Mouse (Mus musculus): ENCODE measurements around the gene Cdrt4. TPM values are rescaled to one million over a fixed set of nuclear protein-coding genes. Genes with fewer than 3 reads are reported as not detected.

The Cdrt4 gene
- polyA plus RNA-seq, 1 experiment: not detected

DNA sequence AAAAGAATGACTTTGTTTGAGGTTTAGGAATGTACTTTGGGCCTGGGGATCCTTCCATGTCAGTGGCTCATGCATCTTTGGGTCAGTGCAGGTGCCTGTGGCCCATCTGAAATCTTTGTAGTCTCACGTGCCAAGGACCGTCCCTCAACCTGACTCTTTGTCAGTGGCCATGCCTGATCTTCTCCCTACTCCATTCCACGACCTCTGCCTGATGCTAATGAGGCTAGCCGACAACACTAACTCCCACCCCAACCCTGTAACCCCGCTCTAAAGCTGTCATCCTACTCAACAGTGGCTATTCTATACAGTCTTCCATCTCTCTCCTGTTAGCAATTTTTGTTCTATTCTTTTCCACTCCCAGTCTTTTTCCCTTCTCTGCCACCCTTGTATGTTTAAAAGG lies 4.2 kb downstream of the Cdrt4 start:
- Histone ChIP-seq H3K27ac (ENCODE audit: control insufficient read depth, insufficient read depth, low read depth, low read length, poor library complexity) (no peak overlapping the region), H3K4me3 (replicated peaks; ENCODE audit: control insufficient read depth, low read depth, low read length) (no peak overlapping the region), H3K4me1 (ENCODE audit: control insufficient read depth, insufficient read depth, low read length) (no peaks in the 10 kb centered on the region; the same call in 1 of the 2 replicates)
- WGBS: 81% methylated on average over 5 of the region's 5 CpGs
- TF ChIP-seq CTCF (IDR thresholded peaks at IDR 0.05; ENCODE audit: control insufficient read depth, insufficient read depth, low read length) (no peak), POLR2A (IDR thresholded peaks at IDR 0.05; ENCODE audit: borderline replicate concordance, control insufficient read depth, low read depth, low read length) (no peak)

DNA sequence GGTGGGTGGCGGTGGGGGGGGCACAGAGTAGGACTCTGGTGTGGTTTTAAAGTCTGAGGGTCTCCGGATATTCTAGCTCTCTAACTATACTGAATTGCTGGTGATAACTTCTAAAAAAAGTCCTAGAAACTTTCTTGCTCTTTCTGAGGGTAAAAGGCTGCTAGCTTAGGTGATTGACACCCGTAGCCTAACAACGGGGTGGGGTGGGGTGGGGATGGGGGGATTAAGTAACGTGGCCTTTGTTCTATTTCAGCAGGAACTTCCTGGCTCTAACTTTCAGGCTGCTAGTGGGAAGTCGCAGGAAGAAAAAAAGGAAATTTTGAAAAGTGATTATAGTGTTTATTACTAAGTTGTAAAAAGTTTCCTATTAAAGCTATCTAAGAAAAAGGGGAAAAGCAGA lies 4.8 kb downstream of the Cdrt4 start:
- Histone ChIP-seq H3K27ac (ENCODE audit: control insufficient read depth, insufficient read depth, low read depth, low read length, poor library complexity) (no peak overlapping the region), H3K4me3 (replicated peaks; ENCODE audit: control insufficient read depth, low read depth, low read length) (no peak overlapping the region), H3K4me1 (ENCODE audit: control insufficient read depth, insufficient read depth, low read length) (no peaks in the 10 kb centered on the region; the same call in 1 of the 2 replicates)
- TF ChIP-seq POLR2A (IDR thresholded peaks at IDR 0.05; ENCODE audit: borderline replicate concordance, control insufficient read depth, low read depth, low read length) (no peak), CTCF (IDR thresholded peaks at IDR 0.05; ENCODE audit: control insufficient read depth, insufficient read depth, low read length) (no peak)
- WGBS: 32% methylated on average over 6 of the region's 6 CpGs

DNA sequence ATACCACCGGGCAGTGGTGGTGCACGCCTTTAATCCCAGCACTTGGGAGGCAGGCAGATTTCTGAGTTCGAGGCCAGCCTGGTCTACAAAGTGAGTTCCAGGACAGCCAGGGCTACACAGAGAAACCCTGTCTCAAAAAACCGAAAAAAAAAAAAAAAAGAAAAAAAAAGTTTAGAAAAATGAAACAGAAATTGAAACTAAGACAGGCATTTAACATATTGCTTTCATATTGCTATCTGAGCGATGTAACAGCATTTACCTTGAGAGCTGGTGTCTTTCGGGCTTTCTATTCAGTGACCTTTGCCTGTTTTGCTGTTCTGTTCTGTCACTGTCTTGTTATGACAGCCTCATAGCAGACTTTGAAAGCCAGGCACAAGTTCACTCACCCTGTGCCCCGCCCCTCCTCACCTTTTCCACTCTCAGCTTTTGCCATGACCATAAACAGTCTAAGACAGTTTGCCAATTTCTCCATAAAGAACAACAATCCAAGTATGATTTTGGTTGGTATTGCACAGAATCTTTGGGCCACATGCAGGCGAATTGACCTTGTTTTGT lies 6.7 kb downstream of the Cdrt4 start:
- TF ChIP-seq POLR2A (IDR thresholded peaks at IDR 0.05; ENCODE audit: borderline replicate concordance, control insufficient read depth, low read depth, low read length): no peak
- TF ChIP-seq CTCF (IDR thresholded peaks at IDR 0.05; ENCODE audit: control insufficient read depth, insufficient read depth, low read length): no peak
- Histone ChIP-seq H3K4me1 (ENCODE audit: control insufficient read depth, insufficient read depth, low read length) (no peaks in the 10 kb centered on the region), H3K27ac (ENCODE audit: control insufficient read depth, insufficient read depth, low read depth, low read length, poor library complexity) (no peak overlapping the region), H3K4me3 (replicated peaks; ENCODE audit: control insufficient read depth, low read depth, low read length) (no peak overlapping the region)
- whole genome bisulfite sequencing: 70% methylated on average over 8 of the region's 8 CpGs

DNA sequence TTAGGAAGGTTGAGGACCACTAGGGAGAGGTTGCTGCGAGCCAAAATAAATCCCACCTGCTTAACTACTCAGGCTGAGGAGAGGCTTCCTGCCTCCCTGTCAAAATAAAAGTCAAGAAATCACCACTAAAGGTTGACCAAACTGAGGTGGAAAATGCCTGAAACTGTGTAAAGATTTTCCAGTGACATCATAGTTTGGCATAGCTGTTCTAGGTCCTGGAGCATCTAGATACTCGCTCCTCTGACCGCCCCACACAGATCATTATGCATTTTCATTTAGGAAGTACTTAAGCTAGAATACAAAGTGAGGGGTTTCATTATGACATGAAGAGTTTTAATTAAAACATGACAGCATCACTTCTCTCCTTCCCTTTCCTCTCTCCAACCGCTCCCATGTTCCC lies 12.3 kb downstream of the Cdrt4 start:
- H3K4me1 ChIP-seq (ENCODE audit: control insufficient read depth, insufficient read depth, low read length): no peaks in the 10 kb centered on the region
- no peak for TF ChIP-seq POLR2A (IDR thresholded peaks at IDR 0.05; ENCODE audit: borderline replicate concordance, control insufficient read depth, low read depth, low read length)
- TF ChIP-seq CTCF (IDR thresholded peaks at IDR 0.05; ENCODE audit: control insufficient read depth, insufficient read depth, low read length): no peak
- H3K4me3 ChIP-seq (replicated peaks; ENCODE audit: control insufficient read depth, low read depth, low read length): no peak overlapping the region
- H3K27ac ChIP-seq (ENCODE audit: control insufficient read depth, insufficient read depth, low read depth, low read length, poor library complexity): no peak overlapping the region
- WGBS: 72% methylated on average over 4 of the region's 4 CpGs

DNA sequence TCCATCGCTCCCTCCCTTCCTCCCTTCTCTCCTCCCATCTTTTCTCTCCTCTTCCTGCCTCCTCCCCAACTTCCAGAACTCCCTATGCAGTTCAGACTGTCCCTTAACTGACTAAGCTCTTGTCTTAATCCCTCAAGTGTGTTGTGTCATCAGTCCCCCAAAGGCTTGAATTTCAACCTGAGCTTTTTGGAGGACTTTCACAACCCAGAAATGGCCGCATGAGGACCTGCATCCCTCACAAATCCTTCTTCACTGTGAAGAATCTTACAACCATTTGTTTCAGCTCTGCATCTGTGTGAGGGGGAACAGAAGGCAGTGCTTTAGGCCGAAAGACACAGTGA lies 15.4 kb downstream of the Cdrt4 start:
- 50% methylated on average over 3 of the region's 3 CpGs for WGBS
- TF ChIP-seq CTCF (IDR thresholded peaks at IDR 0.05; ENCODE audit: control insufficient read depth, insufficient read depth, low read length): no peak
- TF ChIP-seq POLR2A (IDR thresholded peaks at IDR 0.05; ENCODE audit: borderline replicate concordance, control insufficient read depth, low read depth, low read length): no peak
- Histone ChIP-seq H3K4me1 (ENCODE audit: control insufficient read depth, insufficient read depth, low read length) (no peaks in the 10 kb centered on the region), H3K27ac (ENCODE audit: control insufficient read depth, insufficient read depth, low read depth, low read length, poor library complexity) (no peak overlapping the region), H3K4me3 (replicated peaks; ENCODE audit: control insufficient read depth, low read depth, low read length) (no peak overlapping the region)

DNA sequence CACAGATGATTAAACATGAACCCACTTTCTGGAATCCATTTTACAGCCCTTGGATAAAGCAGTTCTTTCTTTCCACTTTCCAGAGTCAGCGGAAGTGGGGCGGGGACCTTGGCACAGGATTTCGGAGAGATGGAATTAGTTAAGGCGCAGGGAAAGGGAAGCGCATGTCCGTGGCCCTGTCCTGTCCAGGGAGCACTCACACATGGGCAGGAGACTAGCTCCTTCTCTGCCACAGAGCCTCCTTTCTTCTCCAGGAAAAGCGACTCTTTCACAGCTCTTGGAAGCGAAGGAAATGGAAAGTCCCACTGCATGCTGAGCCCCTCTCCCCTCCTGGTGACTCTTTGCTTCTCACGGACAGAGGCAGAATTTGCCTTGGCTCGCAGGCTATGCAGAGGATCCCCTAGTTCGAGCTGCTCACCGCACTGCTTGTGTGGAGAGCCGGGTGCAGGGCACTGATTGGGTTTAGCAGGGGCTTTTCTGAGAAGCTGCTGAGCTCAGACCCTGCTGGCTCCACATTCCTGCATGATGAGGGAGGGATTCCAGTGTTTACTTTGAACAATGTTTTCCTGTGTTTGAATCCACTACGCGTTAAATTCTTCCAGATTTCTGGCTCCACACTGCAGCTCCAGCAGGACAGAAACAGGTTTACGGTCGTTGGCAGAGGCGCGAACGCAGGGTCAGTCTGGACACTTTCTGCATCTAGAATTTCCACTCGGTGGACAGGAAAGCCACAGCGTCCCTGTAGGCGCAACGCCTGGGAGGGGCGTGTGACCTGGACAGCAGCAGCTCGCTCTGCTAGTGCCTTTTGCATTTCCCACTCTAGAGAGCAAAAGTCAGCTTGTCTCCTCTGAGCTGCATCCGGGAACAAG lies 16.0 kb downstream of the Cdrt4 start:
- TF ChIP-seq CTCF (IDR thresholded peaks at IDR 0.05; ENCODE audit: control insufficient read depth, insufficient read depth, low read length): no peak
- TF ChIP-seq POLR2A (IDR thresholded peaks at IDR 0.05; ENCODE audit: borderline replicate concordance, control insufficient read depth, low read depth, low read length): no peak
- no peaks in the 10 kb centered on the region for H3K4me1 ChIP-seq (ENCODE audit: control insufficient read depth, insufficient read depth, low read length)
- no peak overlapping the region for H3K4me3 ChIP-seq (replicated peaks; ENCODE audit: control insufficient read depth, low read depth, low read length)
- WGBS: 21% methylated on average over 27 of the region's 27 CpGs
- H3K27ac ChIP-seq (ENCODE audit: control insufficient read depth, insufficient read depth, low read depth, low read length, poor library complexity): no peak overlapping the region

DNA sequence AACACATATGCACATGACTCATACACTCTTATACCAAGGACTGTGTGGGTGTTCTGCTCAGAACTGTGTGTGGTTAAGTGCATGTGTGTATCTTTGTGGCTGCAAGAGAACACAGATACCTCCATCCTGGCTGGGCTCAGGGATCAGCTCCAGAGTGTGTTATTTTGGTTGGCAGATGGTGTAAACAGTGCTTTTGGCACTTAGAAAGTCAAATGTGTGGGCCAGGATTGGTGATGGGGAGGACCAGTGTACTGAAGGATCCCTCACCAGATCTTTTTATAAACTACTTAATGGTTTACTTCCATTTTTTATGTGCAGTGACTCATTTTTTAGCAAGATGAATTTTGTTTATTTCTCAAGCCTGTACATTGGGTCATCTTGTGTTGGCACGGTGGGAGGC lies 26.2 kb downstream of the Cdrt4 start:
- H3K4me3 ChIP-seq (replicated peaks; ENCODE audit: control insufficient read depth, low read depth, low read length): no peak overlapping the region
- TF ChIP-seq CTCF (IDR thresholded peaks at IDR 0.05; ENCODE audit: control insufficient read depth, insufficient read depth, low read length) (no peak), POLR2A (IDR thresholded peaks at IDR 0.05; ENCODE audit: borderline replicate concordance, control insufficient read depth, low read depth, low read length) (no peak)
- H3K27ac ChIP-seq (ENCODE audit: control insufficient read depth, insufficient read depth, low read depth, low read length, poor library complexity): no peak overlapping the region
- H3K4me1 ChIP-seq (ENCODE audit: control insufficient read depth, insufficient read depth, low read length): no peaks in the 10 kb centered on the region; the same call in 1 of the 2 replicates
- WGBS: 88% methylated on average over 1 of the region's 1 CpGs

DNA sequence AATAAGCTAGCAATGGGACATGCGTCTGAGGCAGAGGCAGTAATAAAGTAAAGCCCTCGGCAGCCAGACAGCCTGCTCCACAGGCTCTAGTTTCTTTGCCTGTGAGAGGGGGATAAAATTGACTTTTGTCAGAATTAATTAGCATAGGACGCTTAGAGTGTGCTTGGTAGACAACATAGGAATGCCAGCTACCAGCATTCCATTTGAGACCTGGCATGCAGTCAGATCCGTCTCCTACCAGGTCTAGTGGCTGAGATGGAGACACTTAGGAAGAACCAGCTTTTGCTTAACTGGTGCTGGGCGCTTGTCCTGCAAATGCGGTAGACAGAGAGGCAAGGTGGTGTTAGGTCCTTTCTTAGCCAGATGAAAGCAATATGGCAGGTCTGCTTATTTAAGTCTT lies 27.9 kb downstream of the Cdrt4 start:
- WGBS: 85% methylated on average over 6 of the region's 6 CpGs
- Histone ChIP-seq H3K4me3 (replicated peaks; ENCODE audit: control insufficient read depth, low read depth, low read length) (no peak overlapping the region), H3K4me1 (ENCODE audit: control insufficient read depth, insufficient read depth, low read length) (no peaks in the 10 kb centered on the region; the same call in 1 of the 2 replicates), H3K27ac (ENCODE audit: control insufficient read depth, insufficient read depth, low read depth, low read length, poor library complexity) (no peak overlapping the region)
- no peak for TF ChIP-seq POLR2A (IDR thresholded peaks at IDR 0.05; ENCODE audit: borderline replicate concordance, control insufficient read depth, low read depth, low read length)
- no peak for TF ChIP-seq CTCF (IDR thresholded peaks at IDR 0.05; ENCODE audit: control insufficient read depth, insufficient read depth, low read length)
